Mouse (Mus musculus): ENCODE results near the gene Cenpi.
"Not testable (repeated sequence)": the region's sequence is repeated elsewhere in the genome, so short reads cannot be mapped to it uniquely, and the experiment has no call there.

Cenpi gene

DNA sequence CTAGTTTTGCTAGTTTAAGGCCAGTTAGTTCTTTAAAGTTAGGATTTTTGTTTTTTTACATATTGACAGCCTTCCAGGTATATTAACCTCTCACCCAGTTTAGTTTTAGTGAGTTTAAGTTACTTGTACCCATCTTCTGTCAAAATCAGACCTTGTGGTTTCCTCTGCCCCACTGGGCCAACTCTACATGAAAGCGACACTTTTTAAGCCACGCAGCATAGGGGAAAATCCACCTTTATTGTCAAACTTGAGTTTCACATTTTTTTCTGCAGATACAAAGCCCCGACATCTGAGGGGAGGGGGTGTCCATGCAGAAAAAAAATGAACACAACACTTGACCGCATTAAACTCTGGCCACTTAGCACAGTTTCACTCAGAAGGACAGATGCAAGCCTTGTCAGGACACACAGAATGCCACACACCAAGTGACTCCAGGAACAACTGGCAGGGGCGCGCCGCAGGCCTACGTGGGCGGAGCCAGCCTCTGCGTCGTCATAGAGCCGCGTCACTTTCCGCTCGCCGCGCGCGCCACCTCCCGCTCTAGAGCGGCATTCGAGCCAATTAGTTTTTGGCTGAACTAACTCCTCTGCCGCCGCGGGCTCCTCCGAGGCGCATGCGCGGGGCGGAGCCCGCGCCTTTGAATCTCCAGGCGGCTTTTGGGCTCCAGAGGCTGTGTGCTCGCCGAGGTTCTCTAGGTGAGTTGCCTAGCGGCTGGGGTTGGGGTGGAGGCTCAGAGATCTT lies at the start of gene Cenpi:
Cenpi (plus strand) TSS at position 551 of the 741 bp plus-strand sequence.
- DNase-seq (ENCODE audit: low spot score in 2 of 2), result peak; percentile 74 to 76

DNA sequence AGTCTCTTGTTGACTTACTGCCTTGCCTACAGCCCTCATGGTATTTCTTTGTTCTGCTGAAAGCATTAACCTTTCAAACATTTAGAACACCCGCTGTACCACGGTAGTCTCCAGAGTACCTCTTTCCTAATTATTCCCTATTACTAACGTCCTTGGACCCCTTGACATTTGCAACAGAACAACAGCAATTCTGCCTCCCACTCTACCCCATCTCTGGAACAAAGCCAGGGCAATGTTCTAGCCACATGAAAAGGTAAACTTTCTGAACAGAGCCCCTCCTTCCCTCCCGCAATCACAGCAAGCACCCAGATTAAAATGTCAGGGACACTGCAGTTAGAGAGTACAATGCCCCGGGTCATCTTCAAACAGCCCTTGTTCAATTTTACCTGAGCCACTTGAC lies 46.7 kb upstream of the Cenpi start:
- no peak for DNase-seq (ENCODE audit: low spot score in 2 of 2)

DNA sequence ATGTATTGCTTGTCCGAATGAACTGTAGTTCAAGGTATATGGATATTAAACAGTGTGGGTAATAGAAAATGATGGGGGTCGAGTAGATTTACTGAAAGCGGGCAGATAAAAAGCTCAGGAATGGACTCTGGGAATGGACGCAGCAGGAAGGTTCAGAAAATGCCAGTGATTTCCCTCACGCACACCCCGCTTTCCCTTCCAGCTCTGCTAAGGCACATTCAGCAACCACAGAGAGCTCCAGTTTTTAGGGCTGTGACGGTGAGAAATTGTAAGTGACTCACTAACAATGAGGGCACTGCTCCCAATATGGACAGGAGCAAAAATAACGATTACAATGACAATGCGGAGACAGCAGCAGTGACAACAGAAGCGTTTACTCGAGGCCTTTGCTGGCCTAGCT lies 45.8 kb upstream of the Cenpi start:
- DNase-seq (ENCODE audit: low spot score in 2 of 2), result no peak

DNA sequence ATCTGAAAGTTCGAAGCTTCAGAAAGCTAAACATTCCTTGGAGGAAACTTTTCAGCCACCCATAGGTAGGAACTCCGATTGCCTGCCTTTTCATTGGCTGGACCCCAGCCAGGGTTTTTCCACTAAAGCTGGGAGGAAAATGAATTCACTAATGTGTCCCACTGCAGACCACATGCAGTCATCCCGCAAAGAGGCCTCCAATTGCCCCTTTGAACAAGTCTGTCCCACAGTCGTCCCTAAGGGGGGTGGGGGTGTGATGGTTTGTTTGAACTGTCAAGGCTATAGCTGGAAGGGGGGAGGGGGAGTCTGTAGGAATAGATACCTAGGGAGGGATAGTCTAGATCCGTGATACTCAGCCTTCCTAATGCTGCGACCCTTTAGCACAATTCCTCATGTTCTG lies 32.2 kb upstream of the Cenpi start:
- no peak for DNase-seq (ENCODE audit: low spot score in 2 of 2)

- no peak for DNase-seq (ENCODE audit: low spot score in 2 of 2)
These were observed 31.4 kb upstream of the Cenpi start, which contains the start of gene Trmt2b for GRCm38 (mm10) chrX:134276275-134277160. TSS of gene Trmt2b (minus strand) at chrX:134276984.

DNA sequence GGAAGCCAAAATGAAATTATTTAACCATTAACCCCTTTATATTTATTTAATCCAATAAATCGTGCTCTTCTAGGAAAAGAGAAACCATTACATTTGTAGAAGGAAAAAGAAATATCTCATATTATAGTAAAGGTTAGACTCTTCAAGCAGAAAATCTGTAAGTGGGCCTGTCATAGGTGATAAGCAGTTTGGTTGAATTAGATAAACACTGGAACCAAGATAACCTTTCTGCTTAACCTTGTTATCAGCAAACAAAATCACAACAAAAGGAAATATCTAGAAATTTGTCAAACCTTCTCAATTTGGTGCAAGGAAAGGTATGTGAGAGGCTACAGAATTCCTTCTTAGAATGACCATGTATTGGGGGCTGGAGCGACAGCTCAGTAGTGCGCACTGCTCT lies 27.4 kb upstream of the Cenpi start:
- no peak for DNase-seq (ENCODE audit: low spot score in 2 of 2)

GRCm38 (mm10) chrX:134285102-134285501 lies 22.8 kb upstream of the Cenpi start:
- no peak for DNase-seq (ENCODE audit: low spot score in 2 of 2)

DNA sequence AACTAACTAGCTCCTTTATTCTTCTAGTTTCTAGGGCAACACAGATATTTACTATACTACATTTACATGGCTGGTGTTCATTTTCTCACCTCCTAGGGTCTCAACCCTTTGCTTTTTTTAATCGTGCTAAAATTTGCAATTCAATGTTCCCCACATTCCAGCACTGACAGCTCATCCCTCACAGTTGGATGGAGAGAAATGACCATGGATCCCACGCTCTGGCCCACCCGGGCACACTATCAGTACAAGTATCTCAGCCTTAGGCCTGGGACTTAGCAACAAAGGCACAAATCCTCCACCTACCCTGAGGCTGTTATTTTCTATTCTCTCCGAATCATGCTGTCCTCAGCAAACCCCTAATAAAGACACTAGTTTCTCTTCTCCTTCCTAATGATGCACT lies 22.1 kb upstream of the Cenpi start:
- no peak for DNase-seq (ENCODE audit: low spot score in 2 of 2)

DNA sequence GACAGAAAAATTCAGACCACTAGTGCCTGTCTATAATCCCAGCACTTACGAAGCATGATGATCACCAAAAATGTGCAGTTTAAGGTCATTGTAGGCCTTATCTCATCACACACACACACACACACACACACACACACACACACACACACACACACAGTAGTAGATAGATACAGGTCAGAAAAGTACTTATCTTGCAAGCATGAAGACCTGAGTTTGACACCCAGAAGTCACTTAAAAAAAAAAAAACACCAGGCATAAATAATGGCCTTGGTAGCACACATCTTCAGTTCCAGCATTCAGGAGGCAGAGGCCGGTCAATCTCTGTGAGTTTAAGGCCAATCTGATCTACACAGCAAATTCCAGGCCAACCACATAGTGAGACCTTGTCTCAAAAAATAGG lies 20.6 kb upstream of the Cenpi start:
- no peak for DNase-seq (ENCODE audit: low spot score in 2 of 2)

DNA sequence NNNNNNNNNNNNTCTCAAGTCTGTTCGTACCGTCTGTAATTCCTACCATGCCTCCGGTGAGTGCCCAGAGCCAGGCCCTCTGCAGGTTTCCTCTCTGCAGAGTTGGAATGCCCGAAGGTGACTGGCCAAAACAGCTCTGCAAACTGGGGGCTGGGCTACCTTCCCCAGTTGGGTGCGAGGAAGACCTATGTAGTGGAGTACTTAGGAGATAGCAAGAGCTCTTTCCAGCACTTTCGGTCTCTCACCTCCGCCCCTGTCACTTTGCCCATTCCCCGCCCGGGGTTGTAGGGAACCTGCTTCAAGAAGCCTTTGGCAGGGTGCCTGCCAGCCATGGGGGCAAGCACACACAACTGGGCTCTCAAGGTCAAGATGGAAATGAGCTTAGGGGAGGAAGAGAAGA lies 11.6 kb upstream of the Cenpi start:
- DNase-seq (ENCODE audit: low spot score in 2 of 2), result peak in 1 of 2 experiments; percentile 12

DNA sequence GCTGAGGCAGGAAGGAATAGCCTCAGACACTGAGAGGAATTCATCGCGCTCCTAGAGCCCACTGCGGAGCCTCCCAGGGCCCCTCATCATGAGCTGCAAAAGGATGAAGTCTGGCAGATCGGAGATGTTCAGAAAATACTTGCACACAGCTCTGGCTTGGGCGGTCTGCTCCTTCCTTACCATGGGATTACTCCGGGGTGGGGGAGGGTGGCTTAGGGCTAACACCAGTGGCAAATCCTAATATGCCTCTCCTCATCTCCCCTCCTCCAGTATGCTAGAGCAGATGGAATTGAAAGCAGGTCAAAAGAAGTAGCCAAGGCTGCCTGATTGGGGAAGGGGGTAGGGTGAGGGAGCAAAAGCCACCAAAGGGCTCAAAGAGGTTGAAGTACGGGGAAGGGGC lies 11.1 kb upstream of the Cenpi start:
- peak in 1 of 2 experiments; percentile 11 for DNase-seq (ENCODE audit: low spot score in 2 of 2)

DNA sequence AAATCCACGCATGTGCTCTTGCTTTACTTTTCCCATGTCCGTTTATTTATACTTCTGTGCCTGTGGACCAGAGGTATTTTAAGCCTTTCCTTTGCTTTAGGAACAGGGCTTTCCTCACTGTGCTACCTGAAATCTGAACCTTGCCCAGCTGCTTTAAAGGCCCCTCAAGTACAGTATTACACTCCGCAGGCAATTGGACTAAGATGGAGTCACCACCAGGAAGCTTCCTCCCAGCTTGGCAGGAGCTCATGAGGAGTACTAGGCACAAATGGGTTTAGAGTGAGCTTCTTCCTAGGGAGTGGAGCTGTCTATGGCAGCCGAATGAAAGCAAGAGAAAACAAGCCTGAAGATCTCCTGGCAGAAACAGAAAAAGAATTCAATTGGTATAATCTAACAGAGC lies 10.7 kb upstream of the Cenpi start:
- DNase-seq (ENCODE audit: low spot score in 2 of 2), result no peak

GRCm38 (mm10) chrX:134300219-134300618 lies 7.7 kb upstream of the Cenpi start:
- no peak for DNase-seq (ENCODE audit: low spot score in 2 of 2)

GRCm38 (mm10) chrX:134303287-134303686 lies 4.6 kb upstream of the Cenpi start:
- no peak for DNase-seq (ENCODE audit: low spot score in 2 of 2)

GRCm38 (mm10) chrX:134308275-134308634 lies 371 bp downstream of the Cenpi start:
- DNase-seq (ENCODE audit: low spot score in 2 of 2), result no peak

GRCm38 (mm10) chrX:134311193-134311592 lies 3.3 kb downstream of the Cenpi start:
- DNase-seq (ENCODE audit: low spot score in 2 of 2), result not testable (repeated sequence)

- DNase-seq (ENCODE audit: low spot score in 2 of 2), result no peak
These were observed 11.5 kb downstream of the Cenpi start for GRCm38 (mm10) chrX:134319153-134319932.

- peak in 1 of 2 experiments; percentile 21 for DNase-seq (ENCODE audit: low spot score in 2 of 2)
These were observed 25.4 kb downstream of the Cenpi start for GRCm38 (mm10) chrX:134333280-134333679.

GRCm38 (mm10) chrX:134342735-134343134 lies 34.9 kb downstream of the Cenpi start:
- DNase-seq (ENCODE audit: low spot score in 2 of 2), result no peak

- DNase-seq (ENCODE audit: low spot score in 2 of 2), result no peak
These were observed 42.3 kb downstream of the Cenpi start for GRCm38 (mm10) chrX:134350205-134350604.

- no peak for DNase-seq (ENCODE audit: low spot score in 2 of 2)
These were observed 46.0 kb downstream of the Cenpi start for GRCm38 (mm10) chrX:134353848-134354247.

DNA sequence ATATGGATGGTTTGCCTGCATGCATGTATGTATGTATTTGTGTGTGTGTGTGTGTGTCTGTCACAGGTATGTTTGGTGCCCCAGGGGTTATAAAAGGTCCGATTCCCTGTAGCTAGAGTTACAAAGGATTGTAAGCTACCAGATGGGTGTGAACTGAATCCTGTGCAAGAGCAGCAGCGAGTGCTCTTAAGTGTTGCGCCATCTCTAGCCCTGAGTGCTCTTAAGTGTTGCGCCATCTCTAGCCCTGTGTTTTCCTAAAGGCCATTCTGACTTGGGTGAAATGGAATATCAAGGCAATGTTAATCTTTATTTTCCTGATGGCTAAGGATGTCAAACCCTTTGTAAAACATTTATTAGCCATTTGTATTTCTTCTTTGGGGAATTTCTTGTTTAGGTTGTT lies 51.5 kb downstream of the Cenpi start:
- no peak for DNase-seq (ENCODE audit: low spot score in 2 of 2)

Data from frontal cortex, postnatal 14 days (tissue).